Mouse (Mus musculus) megakaryocyte, embryonic 14.5 days (primary cell): ENCODE measurements at regions not wholly inside any gene's neighbourhood (a gene's known extent, or its start where the extent isn't known, plus 50 kb on each side); places are given as distances from the start of the nearest gene placed in this dataset.

Experiments used
- H3K27me3 ChIP-seq: replicated peaks from 2 replicates; pipeline ENCODE3; 2012; ENCODE audit warnings: inconsistent platforms
- H3K36me3 ChIP-seq: replicated peaks from 2 replicates; pipeline ENCODE3; 2012; ENCODE audit warnings: low read length, inconsistent platforms, mixed read lengths
- H3K4me1 ChIP-seq: 2 replicates; pipeline ENCODE4 v1.6.1; 2012; ENCODE audit warnings: inconsistent platforms
- H3K4me3 ChIP-seq: replicated peaks from 2 replicates; pipeline ENCODE3; 2012; ENCODE audit warnings: moderate library complexity, mild to moderate bottlenecking, inconsistent platforms
- H3K9me3 ChIP-seq: 2 replicates; pipeline ENCODE4 v1.6.1; 2012; ENCODE audit warnings: inconsistent platforms
- FLI1 ChIP-seq: IDR thresholded peaks from 2 replicates; pipeline ENCODE4 v1.6.1; 2012; ENCODE audit warnings: low read length, inconsistent platforms, mixed read lengths
- GATA1 ChIP-seq: IDR thresholded peaks from 3 replicates; pipeline ENCODE4 v1.6.1; 2012; ENCODE audit warnings: mixed read lengths, low read length, inconsistent platforms, borderline replicate concordance

DNA sequence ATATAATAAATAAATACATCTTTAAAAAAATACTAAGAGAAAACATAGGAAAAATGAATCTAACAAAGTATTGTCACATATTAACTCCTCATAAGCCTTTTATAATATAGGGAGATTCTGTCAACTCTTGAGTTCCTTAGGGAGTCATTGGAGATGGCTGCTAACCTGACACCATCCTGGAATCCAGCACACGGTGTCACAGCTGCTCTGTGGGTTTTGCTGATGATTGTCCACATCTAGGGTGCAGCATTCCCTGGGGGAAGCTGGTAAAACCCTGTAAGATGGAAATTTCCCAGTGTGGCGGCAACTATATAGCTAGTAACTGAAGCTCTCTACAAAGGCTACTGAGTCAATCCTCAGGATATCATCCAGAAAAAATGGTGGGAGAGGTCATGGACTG, 58.9 kb upstream of the E2f3 start:
- Histone ChIP-seq H3K36me3 (no peaks in the 10 kb centered on the region), H3K9me3 (no peaks in the 10 kb centered on the region), H3K4me3 (no peak overlapping the region), H3K4me1 (peaks cover 15% of the 10 kb centered on the region), H3K27me3 (peaks cover 8% of the 10 kb centered on the region)
- TF ChIP-seq FLI1 (no peak), GATA1 (no peak)

GRCm38 (mm10) chr13:30042689-30043320, 56.9 kb upstream of the E2f3 start:
- Histone ChIP-seq H3K4me1 (peaks cover 15% of the 10 kb centered on the region), H3K9me3 (no peaks in the 10 kb centered on the region), H3K36me3 (no peaks in the 10 kb centered on the region), H3K4me3 (no peak overlapping the region), H3K27me3 (peaks cover 6% of the 10 kb centered on the region)
- TF ChIP-seq GATA1 = no peak
- no peak for TF ChIP-seq FLI1

DNA sequence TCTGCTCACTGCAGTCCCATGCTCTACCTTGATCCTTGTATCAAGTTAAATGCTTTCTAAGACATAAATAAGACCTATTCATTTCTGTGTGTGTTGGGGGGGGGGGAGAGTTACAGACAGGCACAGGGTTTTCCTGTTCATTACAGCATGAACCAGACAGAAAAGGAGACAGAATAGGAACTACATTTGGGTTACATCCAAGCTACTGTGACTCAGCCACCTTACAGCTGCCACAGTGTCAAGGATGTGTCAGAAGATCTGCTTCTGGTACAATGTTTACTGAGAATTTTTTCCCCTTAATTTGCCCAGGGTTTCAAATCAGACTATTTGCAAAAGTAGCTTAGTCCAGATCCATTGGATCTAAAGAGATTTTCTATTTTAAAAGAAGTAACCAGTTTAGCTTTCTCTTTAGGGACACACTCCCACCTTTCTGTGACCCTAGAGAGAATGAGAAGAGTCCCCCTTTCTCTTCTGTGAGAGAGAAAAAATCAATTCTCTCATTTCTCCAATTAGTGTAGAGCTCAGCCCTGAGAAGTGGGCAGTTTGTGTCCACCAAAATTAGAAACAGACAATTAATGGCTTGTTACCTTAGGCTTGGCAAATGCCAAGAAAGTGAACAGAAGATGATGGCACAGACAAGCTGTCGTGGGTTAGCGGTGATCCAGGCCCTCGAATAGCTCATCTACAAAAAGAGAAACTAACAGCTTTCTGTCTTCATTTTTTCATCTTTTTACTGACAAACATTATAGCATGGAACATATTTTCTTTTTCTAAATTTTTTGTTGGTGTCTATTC, 55.8 kb upstream of the E2f3 start:
- H3K27me3 ChIP-seq = peaks cover 6% of the 10 kb centered on the region
- H3K36me3 ChIP-seq = no peaks in the 10 kb centered on the region
- TF ChIP-seq GATA1 (no peak), FLI1 (no peak)
- H3K9me3 ChIP-seq = no peaks in the 10 kb centered on the region; the same call in 1 of the 2 replicates
- no peak overlapping the region for H3K4me3 ChIP-seq
- peaks cover 15% of the 10 kb centered on the region for H3K4me1 ChIP-seq

- Histone ChIP-seq H3K9me3 (peaks cover 8% of the 10 kb centered on the region; the same call in 1 of the 2 replicates), H3K27me3 (peaks cover 6% of the 10 kb centered on the region), H3K4me1 (peaks cover 15% of the 10 kb centered on the region), H3K4me3 (no peak overlapping the region), H3K36me3 (no peaks in the 10 kb centered on the region)
- no peak for TF ChIP-seq FLI1
- TF ChIP-seq GATA1 = no peak
Observed at GRCm38 (mm10) chr13:30040288-30040687, 54.4 kb upstream of the E2f3 start.

DNA sequence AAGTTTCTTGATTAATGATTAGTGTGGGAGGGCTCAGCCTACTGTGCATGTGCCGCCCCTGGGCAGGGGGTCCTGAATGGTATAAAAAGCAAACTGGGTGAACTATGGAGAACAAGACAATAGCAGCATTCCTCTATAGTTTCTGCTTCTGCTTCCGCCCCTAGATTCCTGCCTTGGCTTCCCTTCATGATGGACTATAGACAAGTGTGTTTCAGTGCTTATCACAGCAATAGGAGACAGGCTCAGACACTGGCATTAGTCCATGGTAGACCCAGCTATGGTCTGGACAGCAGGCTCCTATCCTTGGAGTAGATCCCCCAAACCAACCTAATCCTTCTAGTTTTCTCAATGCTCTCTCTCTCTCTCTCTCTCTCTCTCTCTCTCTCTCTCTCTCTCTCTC, 53.9 kb upstream of the E2f3 start:
- H3K36me3 ChIP-seq = no peaks in the 10 kb centered on the region

GRCm38 (mm10) chr13:30036561-30036960, 50.7 kb upstream of the E2f3 start:
- TF ChIP-seq FLI1 = no peak
- TF ChIP-seq GATA1 = no peak

More for the DNA sequence above, 53.9 kb upstream of the E2f3 start:
- Histone ChIP-seq H3K27me3 (peaks cover 6% of the 10 kb centered on the region), H3K4me3 (no peak overlapping the region), H3K9me3 (peaks cover 11% of the 10 kb centered on the region; the same call in 1 of the 2 replicates), H3K4me1 (peaks cover 15% of the 10 kb centered on the region)
- TF ChIP-seq GATA1 (no peak), FLI1 (no peak)

DNA sequence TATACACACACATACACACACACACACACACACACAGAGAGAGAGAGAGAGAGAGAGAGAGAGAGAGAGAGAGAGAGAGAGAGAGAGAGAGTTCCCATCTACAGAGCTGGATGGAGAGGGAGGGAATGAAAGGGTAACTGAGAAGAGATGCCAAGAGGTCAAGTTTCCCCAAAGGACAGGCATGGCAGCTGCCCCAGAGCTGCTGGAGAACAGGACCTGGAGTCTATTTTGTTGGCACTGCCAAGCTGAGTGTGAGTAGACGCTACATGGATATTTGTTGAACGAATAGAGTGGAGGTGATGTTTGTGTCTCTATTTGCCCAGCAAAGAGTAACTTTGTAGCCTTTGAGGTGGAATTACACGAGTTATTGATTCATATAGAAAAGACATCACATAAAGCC, 50.2 kb upstream of the E2f3 start:
- Histone ChIP-seq H3K27me3 (peaks cover 8% of the 10 kb centered on the region), H3K4me1 (no peaks in the 10 kb centered on the region; the same call in 1 of the 2 replicates), H3K4me3 (no peak overlapping the region), H3K36me3 (no peaks in the 10 kb centered on the region), H3K9me3 (peaks cover 12% of the 10 kb centered on the region; the same call in 1 of the 2 replicates)
- TF ChIP-seq GATA1 = no peak
- TF ChIP-seq FLI1 = no peak

More at GRCm38 (mm10) chr13:30036561-30036960, 50.7 kb upstream of the E2f3 start:
- H3K9me3 ChIP-seq = peaks cover 12% of the 10 kb centered on the region; the same call in 1 of the 2 replicates
- peaks cover 4% of the 10 kb centered on the region for H3K4me1 ChIP-seq
- no peaks in the 10 kb centered on the region for H3K36me3 ChIP-seq
- no peak overlapping the region for H3K4me3 ChIP-seq
- peaks cover 8% of the 10 kb centered on the region for H3K27me3 ChIP-seq
